Comparison of ENCODE assay signal across 19 mouse cellular contexts in genomic region chr14:87478339-87478951, GRCm38 (mm10).
DNase-seq lines count a peak whose midpoint lies in the region; ATAC-seq and TF ChIP-seq lines count a peak whose summit lies in the region.
"Had no signal": no experiment of that assay in that cellular context is flagged by ENCODE, and none has a peak within 500 bp of the region (broad histone marks: within the 10 kb centered on the region; RNA-seq: fewer than 3 reads in every experiment).

No protein-coding gene starts in this region.

- 72% methylated on average over 1 of the region's 3 CpGs for WGBS in forebrain, embryonic 15.5 days
- WGBS in forebrain, embryonic 11.5 days, result 55% methylated on average over 3 of the region's 3 CpGs
- WGBS in kidney, postnatal 0 days, result 76% methylated on average over 2 of the region's 3 CpGs
- WGBS in heart, embryonic 16.5 days, result 34% methylated on average over 2 of the region's 3 CpGs
- 88% methylated on average over 2 of the region's 3 CpGs for WGBS in kidney, adult 2 months

- no peaks in the 10 kb centered on the region for H3K9me3 ChIP-seq in forebrain, embryonic 15.5 days
- H3K9me3 ChIP-seq in forebrain, embryonic 11.5 days (ENCODE audit: control insufficient read depth, low read length), result no peaks in the 10 kb centered on the region
- no peaks in the 10 kb centered on the region for H3K9me3 ChIP-seq in kidney, postnatal 0 days (replicated peaks; ENCODE audit: low read length)
- H3K9me3 ChIP-seq in heart, embryonic 16.5 days (replicated peaks; ENCODE audit: control insufficient read depth, low read length), result no peaks in the 10 kb centered on the region
- H3K9me3 ChIP-seq: G1E; hindbrain, embryonic 13.5 days; limb, embryonic 12.5 days; midbrain, embryonic 13.5 days; stomach, embryonic 15.5 days had no signal

- H3K4me1 ChIP-seq in forebrain, embryonic 15.5 days, result no peaks in the 10 kb centered on the region
- H3K4me1 ChIP-seq in forebrain, embryonic 11.5 days (replicated peaks; ENCODE audit: control insufficient read depth, insufficient read depth, low read length), result no peaks in the 10 kb centered on the region
- H3K4me1 ChIP-seq in kidney, postnatal 0 days (replicated peaks; ENCODE audit: insufficient read depth, low read length), result no peaks in the 10 kb centered on the region
- no peaks in the 10 kb centered on the region for H3K4me1 ChIP-seq in heart, embryonic 16.5 days (ENCODE audit: control insufficient read depth, insufficient read depth, low read length)
- no peaks in the 10 kb centered on the region for H3K4me1 ChIP-seq in kidney, adult 2 months (ENCODE audit: control insufficient read depth, insufficient read depth, low read length)
- H3K4me1 ChIP-seq: hindbrain, embryonic 13.5 days; limb, embryonic 12.5 days; midbrain, embryonic 13.5 days; stomach, embryonic 15.5 days had no signal

- no peaks in the 10 kb centered on the region for H3K27me3 ChIP-seq in forebrain, embryonic 15.5 days
- H3K27me3 ChIP-seq in forebrain, embryonic 11.5 days (ENCODE audit: control insufficient read depth, insufficient read depth, low read length), result no peaks in the 10 kb centered on the region
- H3K27me3 ChIP-seq in kidney, postnatal 0 days (ENCODE audit: insufficient read depth, low read length), result no peaks in the 10 kb centered on the region
- H3K27me3 ChIP-seq in heart, embryonic 16.5 days (ENCODE audit: control insufficient read depth, insufficient read depth, low read length), result no peaks in the 10 kb centered on the region
- no peaks in the 10 kb centered on the region for H3K27me3 ChIP-seq in kidney, adult 2 months (replicated peaks; ENCODE audit: control insufficient read depth, insufficient read depth, low read length)
- H3K27me3 ChIP-seq: hindbrain, embryonic 13.5 days; limb, embryonic 12.5 days; midbrain, embryonic 13.5 days; stomach, embryonic 15.5 days had no signal

- H3K27ac ChIP-seq in forebrain, embryonic 15.5 days (replicated peaks), result no peak overlapping the region
- H3K27ac ChIP-seq in forebrain, embryonic 11.5 days (ENCODE audit: low read depth, low read length), result no peak overlapping the region
- no peak overlapping the region for H3K27ac ChIP-seq in kidney, postnatal 0 days
- no peak overlapping the region for H3K27ac ChIP-seq in heart, embryonic 16.5 days (ENCODE audit: low read length)
- H3K27ac ChIP-seq in kidney, adult 2 months (ENCODE audit: insufficient read depth, low read depth, low read length), result no peak overlapping the region
- H3K27ac ChIP-seq: hindbrain, embryonic 13.5 days; limb, embryonic 12.5 days; midbrain, embryonic 13.5 days; stomach, embryonic 15.5 days had no signal

- no peak overlapping the region for H3K4me2 ChIP-seq in forebrain, embryonic 15.5 days (replicated peaks)
- H3K4me2 ChIP-seq in forebrain, embryonic 11.5 days (ENCODE audit: low read depth, low read length, severe bottlenecking), result no peak overlapping the region
- no peak overlapping the region for H3K4me2 ChIP-seq in kidney, postnatal 0 days (ENCODE audit: low read length)
- H3K4me2 ChIP-seq in heart, embryonic 16.5 days (ENCODE audit: low read depth, low read length), result no peak overlapping the region
- H3K4me2 ChIP-seq: hindbrain, embryonic 13.5 days; limb, embryonic 12.5 days; midbrain, embryonic 13.5 days; stomach, embryonic 15.5 days had no signal

- no peak overlapping the region for H3K4me3 ChIP-seq in forebrain, embryonic 15.5 days
- no peak overlapping the region for H3K4me3 ChIP-seq in forebrain, embryonic 11.5 days (ENCODE audit: low read depth, low read length)
- H3K4me3 ChIP-seq in kidney, postnatal 0 days (replicated peaks; ENCODE audit: low read depth, low read length), result no peak overlapping the region
- H3K4me3 ChIP-seq in heart, embryonic 16.5 days (ENCODE audit: low read length), result no peak overlapping the region
- H3K4me3 ChIP-seq in kidney, adult 2 months (ENCODE audit: insufficient read depth, low read depth, low read length), result no peak overlapping the region
- H3K4me3 ChIP-seq: hindbrain, embryonic 13.5 days; limb, embryonic 12.5 days; midbrain, embryonic 13.5 days; stomach, embryonic 15.5 days had no signal

- ATAC-seq in forebrain, embryonic 15.5 days (replicated peaks), result 0 out of 2 replicates have a peak, but pooled peaks have one; percentile 26
- ATAC-seq in forebrain, embryonic 11.5 days (replicated peaks; ENCODE audit: low FRiP score), result no peak
- ATAC-seq in kidney, postnatal 0 days (replicated peaks; ENCODE audit: low FRiP score, low read depth), result peak; percentile 61; the same call in 1 of the 2 replicates
- ATAC-seq in heart, embryonic 16.5 days (replicated peaks; ENCODE audit: extremely low read depth, insufficient read depth, low FRiP score), result peak; percentile 58
- ATAC-seq: forebrain, postnatal 0 days; midbrain, embryonic 13.5 days had no signal

- no peak for TF ChIP-seq POLR2A in kidney, adult 2 months (IDR thresholded peaks at IDR 0.05; ENCODE audit: low read depth, low read length)

- H3K36me3 ChIP-seq in forebrain, embryonic 15.5 days, result peaks cover 9% of the 10 kb centered on the region
- peaks cover 3% of the 10 kb centered on the region; the same call in 1 of the 2 replicates for H3K36me3 ChIP-seq in forebrain, embryonic 11.5 days (ENCODE audit: control insufficient read depth, insufficient read depth, low read length)
- peaks cover 11% of the 10 kb centered on the region; the same call in 1 of the 2 replicates for H3K36me3 ChIP-seq in kidney, postnatal 0 days (ENCODE audit: insufficient read depth, low read length)
- peaks cover 9% of the 10 kb centered on the region for H3K36me3 ChIP-seq in heart, embryonic 16.5 days (ENCODE audit: control insufficient read depth, insufficient read depth)
- no peaks in the 10 kb centered on the region; the same call in 1 of the 2 replicates for H3K36me3 ChIP-seq in kidney, adult 2 months (ENCODE audit: control insufficient read depth, insufficient read depth, low read length)

- H3K9ac ChIP-seq in forebrain, embryonic 15.5 days (replicated peaks), result no peak overlapping the region
- H3K9ac ChIP-seq in forebrain, embryonic 11.5 days (ENCODE audit: low read length), result no peak overlapping the region
- no peak overlapping the region for H3K9ac ChIP-seq in kidney, postnatal 0 days (ENCODE audit: low read depth, low read length)
- H3K9ac ChIP-seq in heart, embryonic 16.5 days (ENCODE audit: low read length), result no peak overlapping the region
- H3K9ac ChIP-seq: forebrain, postnatal 0 days; hindbrain, embryonic 13.5 days; limb, embryonic 12.5 days; midbrain, embryonic 13.5 days; stomach, embryonic 15.5 days had no signal

- DNase-seq in forebrain, embryonic 11.5 days (ENCODE audit: low spot score), result no peak
- no peak for DNase-seq in kidney, postnatal 0 days (ENCODE audit: low spot score)
- DNase-seq in kidney, adult 8-10 months, result no peak
- DNase-seq in CD4-positive helper T cell, adult 2 months (ENCODE audit: low read depth, low spot score), result peak; percentile 9
- DNase-seq in cerebellum, adult 11 months, result no peak
- DNase-seq in kidney, adult 2 months, result no peak
- DNase-seq: cerebellum, adult 9-10 months; forebrain, postnatal 0 days; gastrocnemius, postnatal 25 days; kidney, adult 18-20 months; layer of hippocampus, postnatal 36 days; right cerebral cortex, postnatal 25 days had no signal

- TF ChIP-seq CTCF in kidney, postnatal 0 days (IDR thresholded peaks at IDR 0.05; ENCODE audit: low read depth), result no peak
- TF ChIP-seq CTCF in kidney, adult 2 months (conservative IDR thresholded peaks at IDR 0.05; ENCODE audit: insufficient read depth, insufficient read length, low read depth, low read length), result no peak
